Mouse (Mus musculus) ES-E14 (cell line): ENCODE measurements around the gene Gm9844. TPM values are rescaled to one million over a fixed set of nuclear protein-coding genes. Genes with fewer than 3 reads are reported as not detected.
"Not testable (repeated sequence)": the region's sequence is repeated elsewhere in the genome, so short reads cannot be mapped to it uniquely, and the experiment has no call there.

Experiments used
- DNase-seq: peaks from one replicate; pipeline ENCODE4 v3.0.0-alpha.2; 2013; ENCODE audit warnings: low read depth, low spot score
- H3K27ac ChIP-seq: 2 replicates; pipeline ENCODE4 v1.5.1; 2012; ENCODE audit warnings: low read depth, mild to moderate bottlenecking, low read length, moderate library complexity, mixed read lengths; ENCODE audit not compliant: poor library complexity, insufficient read depth, severe bottlenecking
- H3K36me3 ChIP-seq: 2 replicates; pipeline ENCODE4 v1.6.1; 2012; ENCODE audit warnings: mild to moderate bottlenecking, low read length, moderate library complexity, mixed read lengths; ENCODE audit not compliant: control insufficient read depth, poor library complexity, insufficient read depth, severe bottlenecking
- H3K4me1 ChIP-seq, 2 experiments: fragments of 150-350 bp in 1 of 2; sonication (generic) in 1 of 2; 2 replicates each; pipeline ENCODE4 v1.6.1; 2012; ENCODE audit warnings: low read length in 2 of 2, mild to moderate bottlenecking in 1 of 2, mixed read lengths in 1 of 2; ENCODE audit not compliant: control insufficient read depth in 2 of 2, insufficient read depth in 2 of 2, poor library complexity in 1 of 2
- H3K4me3 ChIP-seq, 2 experiments: fragments of 150-350 bp in 1 of 2; sonication (generic) in 1 of 2; 2 replicates each; pipeline ENCODE4 v1.5.1; 2012; ENCODE audit warnings: low read length in 2 of 2, low read depth in 1 of 2, mild to moderate bottlenecking in 1 of 2, mixed read lengths in 1 of 2; ENCODE audit not compliant: insufficient read depth in 1 of 2, poor library complexity in 1 of 2, severe bottlenecking in 1 of 2
- H3K9ac ChIP-seq: 2 replicates; pipeline ENCODE4 v1.6.1; 2012; ENCODE audit warnings: low read depth, mild to moderate bottlenecking, low read length, mixed read lengths; ENCODE audit not compliant: poor library complexity, insufficient read depth, severe bottlenecking
- H3K9me3 ChIP-seq: fragments of 150-350 bp; sonication (generic); 2 replicates; pipeline ENCODE4 v1.6.1; 2012; ENCODE audit warnings: low read depth, mild to moderate bottlenecking, low read length; ENCODE audit not compliant: control insufficient read depth, insufficient read depth
- CHD2 ChIP-seq: IDR thresholded peaks from 2 replicates; pipeline ENCODE4 v1.6.1; 2014; ENCODE audit warnings: mild to moderate bottlenecking, low read depth, low read length, inconsistent platforms
- HCFC1 ChIP-seq: IDR thresholded peaks from 2 replicates; pipeline ENCODE4 v1.6.1; 2012; ENCODE audit warnings: low read length, inconsistent platforms, borderline replicate concordance; ENCODE audit not compliant: insufficient read depth
- MAFK ChIP-seq: IDR thresholded peaks from 2 replicates; pipeline ENCODE4 v1.6.1; 2014; ENCODE audit warnings: mild to moderate bottlenecking, low read depth, low read length, inconsistent platforms; ENCODE audit not compliant: insufficient read depth
- ZC3H11A ChIP-seq: IDR thresholded peaks from 2 replicates; pipeline ENCODE4 v1.6.1; 2012; ENCODE audit warnings: low read depth, mild to moderate bottlenecking, inconsistent platforms, low read length, borderline replicate concordance
- ZNF384 ChIP-seq: IDR thresholded peaks from 2 replicates; pipeline ENCODE4 v1.6.1; 2012; ENCODE audit warnings: low read depth, low read length, inconsistent platforms
- in situ Hi-C, 2 experiments: fragments of 600-800 bp; cut with MboI; formaldehyde crosslinking; loops; one replicate each; pipeline ENCODE4 v1.15.1; 2025; ENCODE audit warnings: low sequenced_read_pairs in 2 of 2, inconsistent platforms in 1 of 2; ENCODE audit not compliant: unreplicated experiment in 2 of 2
- total RNA-seq: library from RNA; depleted of rRNA; stranded (reverse); fragments of 300-350 nt; gene quantifications from 2 replicates; pipeline ENCODE4 v1.2.3, GENCODE M21; 2012

Gm9844 gene
- total RNA-seq, 1 experiment = 6.7 TPM

GRCm38 (mm10) chr7:24845181-24845580 is 16.8 kb upstream of the Gm9844 start:
- no peak overlapping the region for H3K27ac ChIP-seq
- in situ Hi-C loops = loop anchor here in 1 of 2 experiments (10.0 kb wide), 1 partner anchor 120 kb away; no protein-coding TSS in a partner anchor
- 0 out of 4 replicates have a peak overlapping the region, but pooled peaks of 1 of the 2 experiments have one; percentile 30 for H3K4me3 ChIP-seq
- no peak overlapping the region; the same call in 1 of the 2 replicates for H3K9ac ChIP-seq
- TF ChIP-seq MAFK (no peak), HCFC1 (no peak), CHD2 (no peak), ZNF384 (no peak), ZC3H11A (no peak)
- H3K9me3 ChIP-seq = no peaks in the 10 kb centered on the region
- peaks cover 2 to 9% of the 10 kb centered on the region in 2 experiments; a peak in 2 of 4 replicates for H3K4me1 ChIP-seq
- H3K36me3 ChIP-seq = no peaks in the 10 kb centered on the region
- DNase-seq = no peak

- H3K9me3 ChIP-seq = no peaks in the 10 kb centered on the region
- in situ Hi-C loops = loop anchor here in 1 of 2 experiments (10.0 kb wide), 1 partner anchor 119 kb away; no protein-coding TSS in a partner anchor
- no peak overlapping the region for H3K27ac ChIP-seq
- peak; percentile 81 for DNase-seq
- H3K4me1 ChIP-seq = peaks cover 6% of the 10 kb centered on the region in 2 experiments; a peak in 3 of 4 replicates
- no peak overlapping the region; the same call in 1 of the 2 replicates for H3K9ac ChIP-seq
- H3K4me3 ChIP-seq = no peak overlapping the region
- TF ChIP-seq MAFK (no peak), ZC3H11A (peak; percentile 63), ZNF384 (no peak), HCFC1 (no peak), CHD2 (no peak)
- H3K36me3 ChIP-seq = no peaks in the 10 kb centered on the region
Observed at GRCm38 (mm10) chr7:24845713-24846112, 16.3 kb upstream of the Gm9844 start.

GRCm38 (mm10) chr7:24846576-24846975 is 15.4 kb upstream of the Gm9844 start:
- in situ Hi-C loops = loop anchor here in 1 of 2 experiments (10.0 kb wide), 1 partner anchor 118 kb away; no protein-coding TSS in a partner anchor
- H3K4me1 ChIP-seq = peaks cover 6 to 11% of the 10 kb centered on the region in 2 experiments; a peak in 3 of 4 replicates
- not testable (repeated sequence) for H3K4me3 ChIP-seq, H3K9me3 ChIP-seq, H3K36me3 ChIP-seq, H3K27ac ChIP-seq, H3K9ac ChIP-seq, DNase-seq

GRCm38 (mm10) chr7:24850162-24850561 is 11.9 kb upstream of the Gm9844 start:
- peaks cover 16 to 23% of the 10 kb centered on the region in 2 experiments; a peak in 3 of 4 replicates for H3K4me1 ChIP-seq
- peak overlapping the region in 1 of 2 experiments; percentile 2; a peak in 1 of 4 replicates for H3K4me3 ChIP-seq
- H3K9ac ChIP-seq = peak overlapping the region; percentile 0; the same call in 1 of the 2 replicates
- TF ChIP-seq ZC3H11A (no peak), HCFC1 (no peak), CHD2 (no peak), MAFK (no peak), ZNF384 (no peak)
- no peak for DNase-seq
- H3K27ac ChIP-seq = peak overlapping the region; percentile 32; the same call in 1 of the 2 replicates
- no peaks in the 10 kb centered on the region for H3K36me3 ChIP-seq
- no peaks in the 10 kb centered on the region for H3K9me3 ChIP-seq
- in situ Hi-C loops = no loop called here

- DNase-seq = peak; percentile 75
- peak overlapping the region; percentile 95 for H3K27ac ChIP-seq
- TF ChIP-seq MAFK (peak; percentile 95), ZNF384 (peak; percentile 62; the same call in 1 of the 2 replicates), ZC3H11A (no peak)
- in situ Hi-C loops = no loop called here
- peak overlapping the region; percentile 82 for H3K9ac ChIP-seq
- no peaks in the 10 kb centered on the region for H3K9me3 ChIP-seq
- peak overlapping the region; percentile 35 to 45 for H3K4me3 ChIP-seq
- H3K36me3 ChIP-seq = no peaks in the 10 kb centered on the region
- H3K4me1 ChIP-seq = peaks cover 16 to 23% of the 10 kb centered on the region in 2 experiments; a peak in 3 of 4 replicates
Observed at GRCm38 (mm10) chr7:24850899-24851303, 11.1 kb upstream of the Gm9844 start.
